Mouse (Mus musculus): ENCODE results near the gene Dusp2. TPM values are rescaled to one million over a fixed set of nuclear protein-coding genes. Genes with fewer than 3 reads are reported as not detected.

Dusp2 gene
- polyA plus RNA-seq, 1 experiment from 2014 or later = 10.3 TPM

DNA sequence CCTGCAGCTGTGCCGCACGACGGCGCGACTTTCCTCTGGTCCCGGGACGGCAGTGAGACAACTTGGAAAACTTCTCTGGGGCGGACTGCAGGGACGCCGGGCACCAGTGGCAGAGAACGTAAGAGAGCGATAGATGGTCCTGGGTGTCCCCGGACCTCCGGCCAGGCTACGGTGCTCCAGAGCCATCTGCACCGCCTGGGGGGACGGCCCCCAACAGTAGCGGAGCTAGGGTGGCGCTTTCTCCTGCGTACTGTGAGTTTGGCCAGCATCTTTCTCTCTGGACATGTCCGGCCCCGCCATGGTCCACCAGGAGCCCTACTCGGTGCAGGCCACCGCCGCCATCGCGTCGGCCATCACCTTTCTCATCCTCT is 27.3 kb downstream of the Dusp2 start:
- Histone ChIP-seq H3K9ac (ENCODE audit: low read depth, low read length) (peak overlapping the region; percentile 46; the same call in 1 of the 2 replicates), H3K4me2 (ENCODE audit: low read length) (peak overlapping the region; percentile 75)
- WGBS = 2% methylated on average over 28 of the region's 28 CpGs

DNA sequence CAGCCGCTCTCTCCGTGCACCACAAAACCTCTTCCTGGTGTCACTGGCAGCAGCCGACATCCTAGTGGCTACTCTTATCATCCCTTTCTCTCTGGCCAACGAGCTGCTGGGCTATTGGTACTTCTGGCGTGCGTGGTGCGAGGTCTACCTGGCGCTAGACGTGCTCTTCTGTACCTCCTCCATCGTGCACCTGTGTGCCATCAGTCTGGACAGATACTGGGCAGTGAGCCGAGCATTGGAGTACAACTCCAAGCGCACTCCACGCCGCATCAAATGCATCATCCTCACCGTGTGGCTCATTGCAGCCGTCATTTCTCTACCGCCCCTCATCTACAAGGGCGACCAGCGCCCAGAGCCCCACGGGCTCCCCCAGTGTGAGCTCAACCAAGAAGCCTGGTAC is 27.7 kb downstream of the Dusp2 start:
- no peak for TF ChIP-seq CTCF (IDR thresholded peaks at IDR 0.05; ENCODE audit: low read depth)
- Histone ChIP-seq H3K36me3 (ENCODE audit: insufficient read depth, low read length) (no peaks in the 10 kb centered on the region), H3K4me1 (replicated peaks; ENCODE audit: insufficient read depth, low read length) (peaks cover 9% of the 10 kb centered on the region; the same call in 1 of the 2 replicates), H3K27me3 (ENCODE audit: insufficient read depth, low read length) (peaks cover 26% of the 10 kb centered on the region), H3K9me3 (replicated peaks; ENCODE audit: low read length) (no peaks in the 10 kb centered on the region), H3K27ac (no peak overlapping the region), H3K4me2 (ENCODE audit: low read length) (peak overlapping the region; percentile 75), H3K4me3 (replicated peaks; ENCODE audit: low read depth, low read length) (peak overlapping the region; percentile 42), H3K9ac (ENCODE audit: low read depth, low read length) (peak overlapping the region; percentile 46; the same call in 1 of the 2 replicates)
- 5% methylated on average over 20 of the region's 20 CpGs for WGBS
- ATAC-seq (replicated peaks; ENCODE audit: low FRiP score, low read depth) (no peak), DNase-seq (ENCODE audit: low spot score) (no peak)

More for the DNA sequence above, 27.3 kb downstream of the Dusp2 start:
- peak overlapping the region; percentile 42 for H3K4me3 ChIP-seq (replicated peaks; ENCODE audit: low read depth, low read length)
- no peak overlapping the region; the same call in 1 of the 2 replicates for H3K27ac ChIP-seq
- DNase-seq (ENCODE audit: low spot score) (no peak), ATAC-seq (replicated peaks; ENCODE audit: low FRiP score, low read depth) (0 out of 2 replicates have a peak, but pooled peaks have one; percentile 21)
- TF ChIP-seq CTCF (IDR thresholded peaks at IDR 0.05; ENCODE audit: low read depth) = no peak
- no peaks in the 10 kb centered on the region for H3K36me3 ChIP-seq (ENCODE audit: insufficient read depth, low read length)
- no peaks in the 10 kb centered on the region for H3K9me3 ChIP-seq (replicated peaks; ENCODE audit: low read length)
- peaks cover 9% of the 10 kb centered on the region; the same call in 1 of the 2 replicates for H3K4me1 ChIP-seq (replicated peaks; ENCODE audit: insufficient read depth, low read length)
- peaks cover 26% of the 10 kb centered on the region for H3K27me3 ChIP-seq (ENCODE audit: insufficient read depth, low read length)

DNA sequence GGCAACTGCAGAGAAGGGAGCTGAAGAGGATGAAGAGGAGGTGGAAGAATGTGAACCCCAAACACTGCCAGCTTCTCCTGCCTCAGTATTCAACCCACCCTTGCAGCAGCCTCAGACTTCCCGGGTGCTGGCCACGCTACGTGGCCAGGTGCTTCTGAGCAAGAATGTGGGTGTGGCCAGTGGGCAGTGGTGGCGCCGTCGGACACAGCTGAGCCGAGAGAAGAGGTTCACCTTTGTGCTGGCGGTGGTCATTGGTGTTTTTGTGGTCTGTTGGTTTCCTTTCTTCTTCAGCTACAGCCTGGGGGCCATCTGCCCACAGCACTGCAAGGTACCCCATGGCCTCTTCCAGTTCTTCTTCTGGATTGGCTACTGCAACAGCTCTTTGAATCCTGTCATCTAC is 28.5 kb downstream of the Dusp2 start:
- DNase-seq (ENCODE audit: low spot score) = no peak
- Histone ChIP-seq H3K9ac (ENCODE audit: low read depth, low read length) (no peak overlapping the region), H3K4me3 (replicated peaks; ENCODE audit: low read depth, low read length) (peak overlapping the region; percentile 42), H3K27ac (no peak overlapping the region), H3K4me1 (replicated peaks; ENCODE audit: insufficient read depth, low read length) (peaks cover 9% of the 10 kb centered on the region; the same call in 1 of the 2 replicates), H3K27me3 (ENCODE audit: insufficient read depth, low read length) (peaks cover 26% of the 10 kb centered on the region), H3K4me2 (ENCODE audit: low read length) (peak overlapping the region; percentile 75), H3K36me3 (ENCODE audit: insufficient read depth, low read length) (no peaks in the 10 kb centered on the region), H3K9me3 (replicated peaks; ENCODE audit: low read length) (no peaks in the 10 kb centered on the region)
- TF ChIP-seq CTCF (IDR thresholded peaks at IDR 0.05; ENCODE audit: low read depth) = no peak
- 10% methylated on average over 8 of the region's 8 CpGs for WGBS
- no peak for ATAC-seq (replicated peaks; ENCODE audit: low FRiP score, low read depth)

DNA sequence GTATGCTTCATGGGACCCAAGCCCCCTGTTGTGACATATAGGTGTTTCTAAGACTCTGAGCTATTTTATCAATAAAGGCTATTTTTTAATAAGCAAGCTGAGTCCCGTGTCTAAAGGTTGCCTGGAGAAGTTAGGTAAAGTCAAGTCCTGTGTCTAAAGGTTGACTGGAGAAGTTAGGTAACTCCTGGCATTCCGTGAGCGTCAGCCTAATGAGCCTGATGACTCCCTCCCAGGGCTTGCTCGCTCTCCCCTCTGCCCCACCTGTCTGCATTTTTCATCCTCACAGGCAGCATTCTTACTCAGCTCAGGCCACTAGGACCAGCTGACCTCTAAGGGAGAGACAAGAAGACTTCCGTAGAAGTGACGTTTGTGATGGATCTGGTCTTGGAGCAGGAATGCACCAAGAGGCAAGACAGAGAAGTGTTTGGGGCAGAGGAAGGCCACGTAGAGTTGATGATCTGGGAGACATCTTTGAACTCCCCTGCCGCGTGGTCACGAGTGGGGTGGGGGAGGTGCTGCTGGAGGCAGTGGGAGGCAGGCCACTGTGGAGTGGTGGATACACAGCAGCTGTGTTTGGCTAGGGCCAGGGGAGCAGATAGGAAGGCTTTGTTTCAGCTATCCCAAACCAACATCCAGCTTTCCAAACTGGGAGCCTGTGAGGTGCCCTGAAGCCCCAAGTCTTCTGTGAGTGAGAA is 31.3 kb downstream of the Dusp2 start:
- Histone ChIP-seq H3K4me1 (replicated peaks; ENCODE audit: insufficient read depth, low read length) (peaks cover 15% of the 10 kb centered on the region; the same call in 1 of the 2 replicates), H3K4me3 (replicated peaks; ENCODE audit: low read depth, low read length) (no peak overlapping the region), H3K9me3 (replicated peaks; ENCODE audit: low read length) (no peaks in the 10 kb centered on the region), H3K9ac (ENCODE audit: low read depth, low read length) (0 out of 2 replicates have a peak overlapping the region, but pooled peaks have one; percentile 13), H3K27ac (no peak overlapping the region), H3K36me3 (ENCODE audit: insufficient read depth, low read length) (no peaks in the 10 kb centered on the region), H3K27me3 (ENCODE audit: insufficient read depth, low read length) (peaks cover 26% of the 10 kb centered on the region), H3K4me2 (ENCODE audit: low read length) (no peak overlapping the region)
- TF ChIP-seq CTCF (IDR thresholded peaks at IDR 0.05; ENCODE audit: low read depth) = no peak
- ATAC-seq (replicated peaks; ENCODE audit: low FRiP score, low read depth) = peak; percentile 37; the same call in 1 of the 2 replicates
- WGBS = 47% methylated on average over 10 of the region's 10 CpGs
- peak; percentile 23 for DNase-seq (ENCODE audit: low spot score)

DNA sequence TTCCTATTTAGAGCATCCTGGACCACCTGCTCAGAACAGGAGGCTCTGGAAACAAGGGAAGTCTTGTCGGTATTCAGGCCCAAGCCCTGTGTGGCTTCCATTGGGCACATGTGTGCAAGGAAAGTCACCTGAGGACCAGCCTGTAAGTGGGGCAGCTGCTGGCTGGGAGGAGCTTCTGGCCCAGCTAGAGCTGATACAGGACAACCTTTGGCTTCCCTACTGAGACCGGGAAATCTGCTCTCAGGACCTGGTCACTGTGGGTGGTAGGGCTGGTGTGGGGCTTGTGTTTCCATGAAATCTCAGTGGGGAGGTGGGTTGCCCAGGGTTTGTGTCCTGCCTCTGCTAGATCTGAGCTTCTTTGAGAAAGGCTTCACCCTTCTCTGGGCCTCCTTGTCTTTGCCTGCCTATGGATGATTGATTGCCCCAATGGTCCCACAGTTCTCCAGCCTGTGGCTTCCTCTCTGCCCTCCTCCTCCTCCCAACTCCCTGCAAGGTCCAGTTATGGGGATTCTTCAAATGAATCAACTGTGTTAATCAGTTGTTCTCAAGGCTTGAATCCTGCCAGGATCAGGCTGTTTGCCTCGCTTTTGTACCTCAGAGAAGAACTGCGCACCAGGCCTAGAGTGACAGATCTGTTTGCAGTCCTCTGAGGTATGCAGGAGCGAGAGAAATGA is 33.9 kb downstream of the Dusp2 start:
- WGBS = 71% methylated on average over 5 of the region's 5 CpGs
- no peak overlapping the region for H3K4me3 ChIP-seq (replicated peaks; ENCODE audit: low read depth, low read length)
- DNase-seq (ENCODE audit: low spot score) (no peak), ATAC-seq (replicated peaks; ENCODE audit: low FRiP score, low read depth) (no peak; the same call in 1 of the 2 replicates)
- peaks cover 11% of the 10 kb centered on the region; the same call in 1 of the 2 replicates for H3K27me3 ChIP-seq (ENCODE audit: insufficient read depth, low read length)
- H3K4me2 ChIP-seq (ENCODE audit: low read length) = no peak overlapping the region; the same call in 1 of the 2 replicates
- H3K9ac ChIP-seq (ENCODE audit: low read depth, low read length) = no peak overlapping the region
- H3K36me3 ChIP-seq (ENCODE audit: insufficient read depth, low read length) = no peaks in the 10 kb centered on the region
- TF ChIP-seq CTCF (IDR thresholded peaks at IDR 0.05; ENCODE audit: low read depth) = no peak
- H3K4me1 ChIP-seq (replicated peaks; ENCODE audit: insufficient read depth, low read length) = 0 out of 2 replicates have a peak, but pooled peaks cover 10% of the 10 kb centered on the region
- no peak overlapping the region for H3K27ac ChIP-seq
- no peaks in the 10 kb centered on the region for H3K9me3 ChIP-seq (replicated peaks; ENCODE audit: low read length)

All from kidney, postnatal 0 days (tissue).